Mouse (Mus musculus) neural tube, embryonic 15.5 days (tissue): ENCODE measurements around the gene Gpr132. TPM values are rescaled to one million over a fixed set of nuclear protein-coding genes. Genes with fewer than 3 reads are reported as not detected.

Experiments used
- ATAC-seq: fragments of 200-750 bp; cut with Nextera tagmentation; 2 replicates; pipeline ENCODE4 v1.8.0; 2017; ENCODE audit warnings: mild to moderate bottlenecking, moderate TSS enrichment, moderate library complexity; ENCODE audit not compliant: low FRiP score
- H3K27ac ChIP-seq: fragments of 300-500 bp; sonication (generic); replicated peaks from 2 replicates; pipeline ENCODE4 v1.5.1; 2015; ENCODE audit warnings: mild to moderate bottlenecking, inconsistent platforms
- H3K27me3 ChIP-seq: fragments of 300-500 bp; sonication (generic); replicated peaks from 2 replicates; pipeline ENCODE4 v1.6.1; 2015; ENCODE audit warnings: inconsistent platforms
- H3K36me3 ChIP-seq: fragments of 300-500 bp; sonication (generic); 2 replicates; pipeline ENCODE4 v1.6.1; 2015; ENCODE audit warnings: inconsistent platforms
- H3K4me1 ChIP-seq: fragments of 300-500 bp; sonication (generic); 2 replicates; pipeline ENCODE4 v1.6.1; 2015; ENCODE audit warnings: inconsistent platforms
- H3K4me2 ChIP-seq: fragments of 300-500 bp; sonication (generic); 2 replicates; pipeline ENCODE4 v1.6.1; 2015; ENCODE audit warnings: inconsistent platforms, mild to moderate bottlenecking, moderate library complexity
- H3K4me3 ChIP-seq: fragments of 300-500 bp; sonication (generic); replicated peaks from 2 replicates; pipeline ENCODE4 v1.5.1; 2015; ENCODE audit warnings: mild to moderate bottlenecking, inconsistent platforms
- H3K9ac ChIP-seq: fragments of 300-500 bp; sonication (generic); replicated peaks from 2 replicates; pipeline ENCODE4 v1.6.1; 2015; ENCODE audit warnings: mild to moderate bottlenecking, inconsistent platforms
- H3K9me3 ChIP-seq: fragments of 300-500 bp; sonication (generic); replicated peaks from 2 replicates; pipeline ENCODE4 v1.6.1; 2016; ENCODE audit warnings: inconsistent platforms
- WGBS: fragments of 180-500 bp; shearing (Covaris S2); methylation state at CpG from one replicate; pipeline ENCODE4 v1.1.7; 2015; ENCODE audit warnings: mixed read lengths; 5-methylcytosine and 5-hydroxymethylcytosine counted together
- polyA plus RNA-seq: library from polyadenylated mRNA; unstranded; fragments of >200 nt; fragmentation: Nextera tagmentation; extraction: Ambion mirVana; gene quantifications from 2 replicates; pipeline ENCODE4 v1.2.1, GENCODE M21; 2015

Gene Gpr132
- polyA plus RNA-seq, 1 experiment from 2014 or later: 0.08 TPM

DNA sequence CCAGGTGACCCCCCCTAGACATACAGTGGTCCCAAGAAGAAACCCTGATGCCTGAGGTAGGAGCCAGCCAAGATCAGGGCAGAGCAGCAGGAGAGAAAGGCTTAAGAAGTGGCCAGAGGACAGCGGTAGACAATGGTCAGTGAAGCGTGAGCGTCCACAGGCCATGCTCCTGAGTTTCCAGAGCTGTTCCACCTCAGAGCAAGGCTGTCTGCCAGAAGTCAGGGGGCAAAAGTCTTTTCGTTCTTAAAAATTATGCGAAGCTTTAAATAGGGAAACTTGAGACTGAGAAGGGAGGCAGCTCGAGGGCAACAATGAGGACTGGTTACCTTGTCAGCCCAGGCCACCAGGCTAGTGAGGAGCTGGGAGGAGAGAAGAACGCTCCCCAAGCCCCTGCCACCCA lies 54.7 kb downstream of the Gpr132 start:
- 94% methylated on average over 7 of the region's 7 CpGs for WGBS
- peaks cover 32% of the 10 kb centered on the region for H3K36me3 ChIP-seq

DNA sequence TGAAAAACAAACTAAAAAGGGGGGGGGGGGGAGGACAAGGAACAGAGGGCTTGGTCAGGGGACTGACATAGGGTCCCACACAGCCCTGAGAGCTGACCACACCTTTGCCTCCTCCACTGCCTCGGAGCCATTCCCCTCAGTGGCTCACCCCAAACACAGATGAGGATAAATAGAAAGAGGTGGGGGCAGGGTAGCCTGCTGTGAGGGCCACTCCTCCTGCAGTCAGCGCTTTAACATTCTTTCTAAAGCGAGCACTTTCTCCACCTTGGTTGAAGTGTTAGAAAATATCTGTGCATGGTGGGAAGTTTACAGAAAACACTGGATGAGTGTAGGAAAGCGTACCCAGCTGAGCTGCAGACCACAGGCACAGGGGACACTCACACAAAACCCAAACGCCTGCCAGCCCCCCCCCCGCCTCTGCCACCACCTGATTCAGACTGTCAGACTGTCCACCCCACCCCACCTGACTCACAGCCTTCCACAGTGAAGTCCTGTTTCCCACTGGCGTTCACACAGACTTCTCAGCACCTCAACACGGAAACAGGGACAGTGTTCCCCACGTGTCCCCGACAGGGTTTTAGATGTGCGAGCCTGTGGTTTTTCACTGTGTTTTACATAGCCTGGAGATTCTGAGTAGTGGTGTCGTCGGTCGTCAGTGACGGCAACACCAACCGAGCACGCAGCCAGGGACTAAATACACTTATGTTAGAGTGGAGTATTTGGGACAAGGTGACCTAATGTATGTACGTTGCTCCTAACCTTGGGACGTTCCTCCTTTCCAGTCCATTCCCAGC lies 57.7 kb downstream of the Gpr132 start:
- Histone ChIP-seq H3K4me3 (peak overlapping the region; percentile 77; the same call in 1 of the 2 replicates), H3K9me3 (no peaks in the 10 kb centered on the region), H3K4me1 (peaks cover 30% of the 10 kb centered on the region), H3K9ac (peak overlapping the region; percentile 17; the same call in 1 of the 2 replicates), H3K4me2 (peak overlapping the region; percentile 96), H3K27ac (no peak overlapping the region), H3K27me3 (no peaks in the 10 kb centered on the region), H3K36me3 (peaks cover 20% of the 10 kb centered on the region)
- ATAC-seq: no peak
- WGBS: 69% methylated on average over 19 of the region's 19 CpGs

More for the DNA sequence above, 54.7 kb downstream of the Gpr132 start:
- Histone ChIP-seq H3K4me1 (peaks cover 23% of the 10 kb centered on the region), H3K27ac (no peak overlapping the region), H3K9ac (no peak overlapping the region), H3K4me2 (no peak overlapping the region), H3K27me3 (no peaks in the 10 kb centered on the region), H3K9me3 (no peaks in the 10 kb centered on the region), H3K4me3 (no peak overlapping the region)
- ATAC-seq: no peak

DNA sequence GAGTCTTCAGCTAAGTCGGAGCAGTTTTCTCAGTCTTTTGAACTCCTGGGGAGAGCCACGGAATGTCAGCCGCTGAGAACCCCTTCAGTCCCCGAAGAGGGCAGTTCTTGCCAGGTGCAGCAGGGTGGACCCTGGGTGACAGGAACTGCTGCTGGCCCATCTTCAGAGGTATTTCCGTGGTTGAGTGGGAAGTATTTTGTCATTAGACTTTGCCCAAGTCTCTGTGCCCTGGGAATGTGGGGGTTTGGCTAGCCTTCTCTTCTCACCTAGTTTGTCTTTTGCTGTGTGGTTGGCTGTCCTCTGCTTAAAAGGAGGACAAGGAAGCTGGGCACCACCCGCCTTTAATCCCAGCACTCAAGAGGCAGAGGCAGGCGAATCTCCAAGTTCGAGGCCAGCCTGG lies 58.4 kb downstream of the Gpr132 start:
- peak overlapping the region; percentile 86 for H3K27ac ChIP-seq
- 29% methylated on average over 8 of the region's 8 CpGs for WGBS
- peak overlapping the region; percentile 70 for H3K9ac ChIP-seq
- peaks cover 18% of the 10 kb centered on the region for H3K36me3 ChIP-seq
- peak overlapping the region; percentile 77 for H3K4me3 ChIP-seq
- H3K9me3 ChIP-seq: no peaks in the 10 kb centered on the region
- peaks cover 30% of the 10 kb centered on the region for H3K4me1 ChIP-seq
- H3K27me3 ChIP-seq: 0 out of 2 replicates have a peak, but pooled peaks cover 4% of the 10 kb centered on the region
- H3K4me2 ChIP-seq: peak overlapping the region; percentile 96
- ATAC-seq: no peak

DNA sequence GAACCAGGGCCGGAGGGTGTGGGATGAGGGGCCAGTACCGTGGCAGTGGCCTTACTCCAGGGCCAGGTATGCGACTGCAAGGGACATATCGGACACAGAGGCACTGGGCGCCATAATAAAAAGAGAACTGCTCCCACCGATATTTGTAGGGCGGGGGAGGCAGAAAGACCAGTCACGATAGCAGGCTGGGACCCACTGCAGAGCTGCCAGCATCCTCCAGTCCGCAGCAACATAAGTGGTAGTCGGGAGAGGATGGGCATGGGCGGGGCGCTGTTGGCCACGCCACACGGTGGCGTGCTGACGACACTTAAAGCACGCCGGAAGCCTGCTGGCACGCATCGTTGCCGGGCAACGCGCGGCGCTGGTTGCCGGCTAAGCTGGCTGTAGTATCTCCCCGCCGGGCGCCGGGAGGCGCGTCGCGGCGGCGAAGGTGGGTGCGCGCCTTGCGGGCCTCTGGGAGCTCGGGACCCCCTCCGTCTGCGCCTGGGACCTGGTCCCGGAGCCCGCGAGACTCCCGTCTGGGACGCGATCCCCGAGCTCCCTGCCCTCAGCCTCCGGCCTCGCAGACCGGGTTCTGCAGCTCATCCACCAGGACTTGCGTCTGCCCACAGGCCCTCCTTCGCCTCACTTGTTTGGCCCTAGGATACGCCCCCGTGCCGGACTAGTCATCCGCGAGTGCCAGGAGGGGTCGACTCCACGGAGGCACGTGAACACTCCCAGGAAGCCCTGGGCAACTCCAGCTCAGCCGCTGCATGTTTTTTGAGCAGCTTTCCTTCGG lies 59.3 kb downstream of the Gpr132 start, which contains the start of gene Clba1:
Gene Clba1, plus strand, starts transcription at position 351 of the 778 bp plus-strand sequence.
- 0 out of 2 replicates have a peak, but pooled peaks cover 4% of the 10 kb centered on the region for H3K27me3 ChIP-seq
- peak within 1 kb of the TSS; percentile 86 for H3K27ac ChIP-seq
- ATAC-seq: peak; percentile 95
- H3K36me3 ChIP-seq: peaks cover 11% of the 10 kb centered on the region
- H3K4me3 ChIP-seq: peak within 1 kb of the TSS; percentile 77
- peak within 1 kb of the TSS; percentile 96 for H3K4me2 ChIP-seq
- H3K9me3 ChIP-seq: no peaks in the 10 kb centered on the region
- H3K4me1 ChIP-seq: peaks cover 30% of the 10 kb centered on the region
- H3K9ac ChIP-seq: peak within 1 kb of the TSS; percentile 70
- WGBS: under 1% methylated on average over 64 of the region's 64 CpGs

DNA sequence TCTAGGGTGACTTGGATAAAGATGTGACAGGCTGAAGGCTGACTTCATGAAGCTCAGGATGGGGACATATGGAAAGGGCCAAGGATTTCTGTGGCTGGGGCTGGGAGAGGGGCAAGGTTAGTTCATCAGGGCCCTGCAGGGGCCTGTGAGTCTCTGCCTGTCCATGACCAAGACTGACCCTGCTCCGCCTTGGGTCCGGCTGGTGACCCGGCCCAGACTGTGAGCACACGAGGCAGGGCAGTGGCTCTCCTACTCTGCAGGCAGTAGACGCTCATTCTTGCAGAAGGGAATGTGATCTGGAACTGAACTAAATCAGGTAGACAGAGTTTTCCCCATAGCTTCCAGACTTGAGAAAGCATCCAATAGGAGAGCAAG lies 59.8 kb downstream of the Gpr132 start:
- H3K9me3 ChIP-seq: no peaks in the 10 kb centered on the region
- peak overlapping the region; percentile 86 for H3K27ac ChIP-seq
- H3K27me3 ChIP-seq: 0 out of 2 replicates have a peak, but pooled peaks cover 4% of the 10 kb centered on the region
- 71% methylated on average over 5 of the region's 5 CpGs for WGBS
- H3K4me3 ChIP-seq: peak overlapping the region; percentile 77
- H3K4me1 ChIP-seq: peaks cover 31% of the 10 kb centered on the region
- H3K9ac ChIP-seq: peak overlapping the region; percentile 53
- peaks cover 6% of the 10 kb centered on the region for H3K36me3 ChIP-seq
- peak; percentile 22 for ATAC-seq
- H3K4me2 ChIP-seq: peak overlapping the region; percentile 96

DNA sequence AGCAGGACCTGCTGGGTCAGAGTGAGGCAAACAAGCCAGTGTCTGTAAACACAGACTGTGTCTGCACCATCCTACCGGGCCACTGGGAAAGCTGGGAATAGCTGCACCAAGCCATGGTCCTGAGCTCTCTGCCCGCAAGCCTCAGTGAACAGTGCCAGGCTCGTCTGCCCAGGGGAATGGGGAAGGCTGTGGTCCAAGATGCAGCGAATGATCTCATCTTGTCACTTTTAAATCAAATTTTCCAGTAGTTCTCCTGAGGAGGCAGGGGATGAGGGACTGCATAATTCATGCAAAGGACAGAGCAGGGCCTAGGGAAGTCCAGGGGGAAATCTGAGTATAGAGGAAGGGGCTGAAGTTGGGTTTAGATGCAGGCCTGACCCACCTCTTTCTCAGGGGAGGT lies 60.2 kb downstream of the Gpr132 start:
- peak overlapping the region; percentile 96 for H3K4me2 ChIP-seq
- WGBS: 76% methylated on average over 4 of the region's 4 CpGs
- peaks cover 34% of the 10 kb centered on the region for H3K4me1 ChIP-seq
- H3K9me3 ChIP-seq: no peaks in the 10 kb centered on the region
- H3K27me3 ChIP-seq: 0 out of 2 replicates have a peak, but pooled peaks cover 4% of the 10 kb centered on the region
- peak overlapping the region; percentile 77; the same call in 1 of the 2 replicates for H3K4me3 ChIP-seq
- H3K36me3 ChIP-seq: peaks cover 5% of the 10 kb centered on the region
- H3K9ac ChIP-seq: peak overlapping the region; percentile 53; the same call in 1 of the 2 replicates
- no peak for ATAC-seq
- peak overlapping the region; percentile 86; the same call in 1 of the 2 replicates for H3K27ac ChIP-seq

DNA sequence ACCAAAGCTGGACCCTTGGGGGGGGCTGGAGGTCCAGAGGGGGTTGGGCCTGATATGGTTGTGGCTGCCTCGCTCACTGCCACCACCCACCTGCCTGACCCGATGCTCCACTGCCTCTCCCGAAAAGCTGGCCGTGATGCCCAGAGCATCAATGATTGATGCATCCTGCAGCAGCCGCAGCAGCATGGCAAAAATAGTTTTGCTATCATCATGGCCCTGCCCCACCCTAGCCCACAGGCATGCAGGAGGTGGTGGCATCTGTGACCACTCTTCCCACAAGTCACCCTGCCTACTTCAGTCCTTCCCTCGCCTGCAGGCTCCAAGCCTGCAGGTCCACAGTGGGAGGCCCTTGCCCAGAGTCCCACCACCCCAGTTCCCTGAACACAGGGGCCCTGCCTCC lies 62.0 kb downstream of the Gpr132 start:
- no peak overlapping the region for H3K9ac ChIP-seq
- peaks cover 10% of the 10 kb centered on the region for H3K27me3 ChIP-seq
- H3K4me3 ChIP-seq: no peak overlapping the region
- 73% methylated on average over 6 of the region's 6 CpGs for WGBS
- H3K9me3 ChIP-seq: no peaks in the 10 kb centered on the region
- H3K27ac ChIP-seq: no peak overlapping the region
- no peak overlapping the region for H3K4me2 ChIP-seq
- no peaks in the 10 kb centered on the region for H3K36me3 ChIP-seq
- no peak for ATAC-seq
- peaks cover 48% of the 10 kb centered on the region for H3K4me1 ChIP-seq

DNA sequence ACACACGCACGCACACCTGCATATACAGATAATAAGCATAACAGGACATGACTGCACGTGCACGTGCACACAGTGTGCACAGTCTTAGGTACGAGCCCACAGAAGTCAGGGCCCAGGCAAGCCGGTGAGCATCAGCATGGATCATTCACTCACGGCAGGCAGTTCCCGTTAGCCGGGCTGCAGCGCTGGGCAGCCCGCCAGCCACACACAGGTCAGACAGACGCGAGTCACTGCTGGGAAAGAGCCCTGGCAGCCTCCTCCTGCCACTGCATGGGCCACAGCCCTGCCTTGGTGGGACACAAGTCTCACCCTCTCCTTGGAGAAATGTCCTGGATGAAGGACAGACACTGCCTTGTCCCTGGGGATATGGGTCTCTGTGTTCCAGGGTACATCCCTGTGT lies 64.0 kb downstream of the Gpr132 start:
- Histone ChIP-seq H3K27ac (no peak overlapping the region), H3K9ac (no peak overlapping the region), H3K9me3 (no peaks in the 10 kb centered on the region), H3K4me1 (peaks cover 28% of the 10 kb centered on the region), H3K4me3 (no peak overlapping the region), H3K36me3 (no peaks in the 10 kb centered on the region), H3K27me3 (peaks cover 25% of the 10 kb centered on the region), H3K4me2 (no peak overlapping the region)
- ATAC-seq: no peak
- 41% methylated on average over 13 of the region's 13 CpGs for WGBS

DNA sequence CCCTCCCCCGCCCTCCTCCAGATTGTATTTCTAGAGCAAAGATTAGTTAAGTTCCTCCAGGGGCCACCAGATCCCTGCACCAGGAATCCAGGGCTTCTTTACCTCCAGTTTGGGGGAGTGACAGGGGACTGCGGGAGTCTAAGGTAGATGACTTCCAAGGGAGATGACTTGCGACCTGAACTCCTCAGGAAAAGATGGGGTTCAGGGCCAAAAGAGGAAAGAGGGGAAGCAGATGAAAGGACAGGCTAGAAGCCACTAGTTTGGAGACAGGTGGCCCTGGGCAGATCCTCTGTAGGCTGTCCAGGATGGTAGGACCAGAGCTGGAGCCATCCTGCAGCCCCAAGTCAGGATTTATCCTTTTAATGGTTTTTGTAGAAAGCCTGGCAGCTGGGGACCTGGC lies 65.1 kb downstream of the Gpr132 start:
- peak overlapping the region; percentile 97 for H3K4me2 ChIP-seq
- H3K9ac ChIP-seq: no peak overlapping the region
- peaks cover 29% of the 10 kb centered on the region for H3K27me3 ChIP-seq
- no peak for ATAC-seq
- no peak overlapping the region for H3K27ac ChIP-seq
- no peaks in the 10 kb centered on the region for H3K36me3 ChIP-seq
- no peaks in the 10 kb centered on the region for H3K9me3 ChIP-seq
- WGBS: 17% methylated on average over 3 of the region's 3 CpGs
- peaks cover 25% of the 10 kb centered on the region for H3K4me1 ChIP-seq
- 0 out of 2 replicates have a peak overlapping the region, but pooled peaks have one; percentile 54 for H3K4me3 ChIP-seq

DNA sequence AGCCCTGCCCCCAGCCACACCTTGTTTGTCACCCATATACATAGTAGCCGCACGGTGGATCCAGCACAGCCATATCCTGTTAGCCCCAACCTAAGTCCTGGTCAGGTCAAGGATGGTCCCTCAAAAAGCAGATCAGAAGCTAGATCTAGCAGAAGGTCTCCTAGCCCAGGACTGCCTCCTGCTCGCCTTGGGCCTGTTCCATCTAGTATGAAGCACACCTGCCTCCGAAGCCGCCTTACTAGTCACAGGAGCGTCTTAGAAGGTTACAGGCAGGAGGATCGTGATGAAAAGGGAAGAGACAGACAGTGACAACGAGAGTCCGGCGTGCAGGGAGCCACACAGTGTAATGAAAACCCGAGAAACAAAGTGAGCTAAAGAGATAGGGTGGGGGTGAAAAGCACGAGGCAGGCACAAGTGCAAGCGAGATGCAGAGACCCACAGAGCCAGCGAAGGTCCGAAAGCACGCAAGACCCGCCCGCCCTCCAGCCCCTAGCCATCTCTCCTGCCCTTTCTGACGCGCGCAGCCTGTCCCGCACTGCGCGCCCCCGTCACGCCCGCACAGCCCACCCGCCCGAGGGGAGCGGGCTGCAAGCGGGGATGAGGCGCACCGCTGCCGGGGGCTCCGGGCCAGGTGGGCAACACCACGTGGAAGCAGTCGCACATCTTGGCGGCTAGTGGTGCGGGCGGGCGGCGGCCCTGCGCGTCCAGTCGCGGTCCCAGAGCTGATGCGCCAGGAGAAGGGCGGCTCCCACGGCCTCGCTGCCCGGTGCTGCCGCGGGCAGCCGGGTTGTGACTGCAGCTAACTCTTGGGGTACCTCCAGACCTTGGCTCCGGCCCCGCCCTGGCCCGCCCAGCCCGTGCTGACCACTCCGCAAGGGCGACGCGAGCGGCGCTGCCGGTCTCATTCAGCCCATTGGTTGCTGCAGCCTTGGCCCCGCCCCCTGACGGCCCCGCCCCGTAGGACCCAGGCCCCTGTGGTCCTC lies 65.9 kb downstream of the Gpr132 start, which contains the start of gene Ahnak2:
Gene Ahnak2, minus strand, starts transcription at position 794 of the 983 bp plus-strand sequence.
- WGBS: 5% methylated on average over 41 of the region's 69 CpGs
- Histone ChIP-seq H3K36me3 (no peaks in the 10 kb centered on the region), H3K4me2 (peak within 1 kb of the TSS; percentile 97), H3K4me3 (peak within 1 kb of the TSS; percentile 54), H3K27ac (no peak within 1 kb of the TSS), H3K9ac (peak within 1 kb of the TSS; percentile 52), H3K4me1 (peaks cover 30% of the 10 kb centered on the region), H3K27me3 (peaks cover 29% of the 10 kb centered on the region), H3K9me3 (no peaks in the 10 kb centered on the region)
- ATAC-seq: peak; percentile 56
